Mouse (Mus musculus) forebrain, postnatal 0 days (tissue): ENCODE results near the gene Olfr596. TPM values are rescaled to one million over a fixed set of nuclear protein-coding genes. Genes with fewer than 3 reads are reported as not detected.
"Not testable (repeated sequence)": the region's sequence is repeated elsewhere in the genome, so short reads cannot be mapped to it uniquely, and the experiment has no call there.

Source experiments
- ATAC-seq: fragments of 200-750 bp; cut with Nextera tagmentation; 2 replicates; pipeline ENCODE4 v1.8.0; 2017; ENCODE audit warnings: mild to moderate bottlenecking, moderate library complexity
- DNase-seq: peaks from one replicate; pipeline ENCODE4 v3.0.0-alpha.2; 2015
- H3K27ac ChIP-seq: fragments of 300-500 bp; sonication (generic); 2 replicates; pipeline ENCODE4 v1.5.1; 2014; ENCODE audit warnings: low read depth, mild to moderate bottlenecking, antibody characterized with exemption, low read length, moderate library complexity, mixed read lengths
- H3K27me3 ChIP-seq: fragments of 300-500 bp; sonication (generic); 2 replicates; pipeline ENCODE4 v1.6.1; 2014; ENCODE audit warnings: mild to moderate bottlenecking, low read length, mixed read lengths; ENCODE audit not compliant: insufficient read depth
- H3K36me3 ChIP-seq: fragments of 300-500 bp; sonication (generic); 2 replicates; pipeline ENCODE4 v1.6.1; 2014; ENCODE audit warnings: mild to moderate bottlenecking, moderate library complexity; ENCODE audit not compliant: insufficient read depth
- H3K4me1 ChIP-seq: fragments of 300-500 bp; sonication (generic); 2 replicates; pipeline ENCODE4 v1.6.1; 2014; ENCODE audit warnings: antibody characterized with exemption; ENCODE audit not compliant: insufficient read depth
- H3K4me2 ChIP-seq: fragments of 300-500 bp; sonication (generic); 2 replicates; pipeline ENCODE4 v1.6.1; 2014; ENCODE audit warnings: low read depth, mild to moderate bottlenecking, moderate library complexity
- H3K4me3 ChIP-seq: fragments of 300-500 bp; sonication (generic); 2 replicates; pipeline ENCODE4 v1.5.1; 2014; ENCODE audit warnings: low read depth, low read length, mixed read lengths
- H3K9ac ChIP-seq: fragments of 300-500 bp; sonication (generic); 2 replicates; pipeline ENCODE4 v1.6.1; 2014; ENCODE audit warnings: mild to moderate bottlenecking
- H3K9me3 ChIP-seq: fragments of 300-500 bp; sonication (generic); 2 replicates; pipeline ENCODE4 v1.6.1; 2016; ENCODE audit warnings: low read length
- CTCF ChIP-seq: sonication (generic); IDR thresholded peaks from 2 replicates; pipeline ENCODE4 v1.5.1; 2016; ENCODE audit warnings: antibody characterized with exemption, control low read depth, low read depth
- WGBS: fragments of 180-500 bp; shearing (Covaris S2); extraction: QIAGEN DNeasy Blood & Tissue Kit; methylation state at CpG from one replicate; pipeline ENCODE4 v1.1.7; 2014; 5-methylcytosine and 5-hydroxymethylcytosine counted together
- microRNA-seq, 2 experiments: library from miRNA; unstranded; fragments of <30 nt; microRNA quantifications; one replicate each; pipeline ENCODE4; 2016
- polyA plus RNA-seq: library from polyadenylated mRNA; unstranded; fragments of >200 nt; fragmentation: Nextera tagmentation; extraction: Ambion mirVana; gene quantifications from 2 replicates; pipeline ENCODE4 v1.2.1, GENCODE M21; 2015
- total RNA-seq: library from RNA; depleted of rRNA; stranded (reverse); fragments of >200 nt; gene quantifications from 2 replicates; pipeline ENCODE4 v1.2.3, GENCODE M21; 2014; rRNA removed

The Olfr596 gene
- total RNA-seq (not detected in 2 replicates), polyA plus RNA-seq (not detected in 2 replicates)

- not testable (repeated sequence) for H3K4me3 ChIP-seq, DNase-seq, H3K9ac ChIP-seq, H3K27me3 ChIP-seq, ATAC-seq, H3K27ac ChIP-seq, H3K9me3 ChIP-seq, H3K36me3 ChIP-seq, H3K4me1 ChIP-seq, H3K4me2 ChIP-seq
- WGBS: 90% methylated on average over 2 of the region's 2 CpGs
These were observed at the start of gene Olfr596 for GRCm38 (mm10) chr7:103305348-103305747. TSS of gene Olfr596 (plus strand) at chr7:103305648.

- ATAC-seq: not testable (repeated sequence)
These were observed 10.6 kb downstream of the Olfr596 start, which contains the start of gene Olfr597 for GRCm38 (mm10) chr7:103316015-103316414. TSS of gene Olfr597 (plus strand) at chr7:103316315.

DNA sequence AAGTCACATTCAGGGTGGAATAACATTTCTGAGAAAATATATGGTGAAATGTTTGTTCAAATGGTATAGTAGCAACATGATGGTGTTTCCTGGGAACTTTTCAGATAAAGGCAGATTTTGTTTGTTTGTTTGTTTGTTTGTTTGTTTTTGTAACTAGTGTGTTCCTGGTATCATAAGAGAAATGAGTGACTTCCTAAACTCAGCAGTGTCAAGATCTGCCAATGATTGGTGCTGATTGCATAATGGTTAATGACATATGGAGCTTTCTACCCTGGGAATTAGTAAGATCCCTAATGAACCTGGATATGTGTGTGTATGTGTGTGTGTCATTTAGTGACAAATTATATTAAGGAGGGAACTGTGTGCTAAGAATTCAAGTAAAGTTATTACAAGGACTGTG, 17.8 kb downstream of the Olfr596 start, which contains the start of gene Olfr598:
Olfr598 (plus strand) TSS at position 301 of the 400 bp plus-strand sequence.
- TF ChIP-seq CTCF: no peak
- H3K4me2 ChIP-seq: no peak within 1 kb of the TSS
- ATAC-seq (no peak), DNase-seq (no peak)
- no peak within 1 kb of the TSS for H3K27ac ChIP-seq
- H3K36me3 ChIP-seq: no peaks in the 10 kb centered on the region
- H3K4me3 ChIP-seq: no peak within 1 kb of the TSS
- no peaks in the 10 kb centered on the region for H3K27me3 ChIP-seq
- H3K4me1 ChIP-seq: no peaks in the 10 kb centered on the region
- H3K9me3 ChIP-seq: no peaks in the 10 kb centered on the region
- H3K9ac ChIP-seq: no peak within 1 kb of the TSS

More at GRCm38 (mm10) chr7:103316015-103316414, 10.6 kb downstream of the Olfr596 start, which contains the start of gene Olfr597:
- DNase-seq, H3K9ac ChIP-seq, H3K36me3 ChIP-seq, H3K4me2 ChIP-seq, H3K4me3 ChIP-seq, H3K27me3 ChIP-seq, H3K27ac ChIP-seq, H3K9me3 ChIP-seq, H3K4me1 ChIP-seq: not testable (repeated sequence)
- WGBS: 83% methylated on average over 2 of the region's 2 CpGs

- no peak within 1 kb of the TSS for H3K4me2 ChIP-seq
- 97% methylated on average over 1 of the region's 1 CpGs for WGBS
- no peak within 1 kb of the TSS for H3K4me3 ChIP-seq
- H3K27ac ChIP-seq: no peak within 1 kb of the TSS
- H3K27me3 ChIP-seq: no peaks in the 10 kb centered on the region
- H3K9ac ChIP-seq: no peak within 1 kb of the TSS
- no peaks in the 10 kb centered on the region for H3K9me3 ChIP-seq
- no peak for TF ChIP-seq CTCF
- DNase-seq (no peak), ATAC-seq (no peak)
- no peaks in the 10 kb centered on the region for H3K4me1 ChIP-seq
- H3K36me3 ChIP-seq: no peaks in the 10 kb centered on the region
These were observed 30.2 kb downstream of the Olfr596 start, which contains the start of gene Olfr599 for GRCm38 (mm10) chr7:103335617-103336016. TSS of gene Olfr599 (plus strand) at chr7:103335917.

- no peak for ATAC-seq
- no peaks in the 10 kb centered on the region for H3K9me3 ChIP-seq
- no peak within 1 kb of the TSS for H3K27ac ChIP-seq
- no peak for DNase-seq
- H3K4me1 ChIP-seq: no peaks in the 10 kb centered on the region
- H3K9ac ChIP-seq: no peak within 1 kb of the TSS
- no peak within 1 kb of the TSS for H3K4me2 ChIP-seq
- no peak for TF ChIP-seq CTCF
- H3K4me3 ChIP-seq: no peak within 1 kb of the TSS
- H3K27me3 ChIP-seq: no peaks in the 10 kb centered on the region
- H3K36me3 ChIP-seq: no peaks in the 10 kb centered on the region
These were observed 44.1 kb downstream of the Olfr596 start, which contains the start of gene Olfr600 for GRCm38 (mm10) chr7:103349569-103349968. TSS of gene Olfr600 (minus strand) at chr7:103349669.

Small RNAs within 50 kb of the gene (microRNA-seq; reads per million reads assigned to microRNA genes)
- gene Gm23550 (0 reads per million in 2 experiments), gene Gm25171 (0 reads per million in 2 experiments)

Other genes starting within 250 kb of the Olfr596 start
- gene Olfr584, start 223.8 kb upstream of the Olfr596 start, total RNA-seq: not detected in 2 replicates
- not detected in 2 replicates for gene Olfr584, start 223.8 kb upstream of the Olfr596 start, polyA plus RNA-seq
- gene Olfr585, start 207.9 kb upstream of the Olfr596 start, total RNA-seq: not detected in 2 replicates
- gene Olfr585, start 207.9 kb upstream of the Olfr596 start, polyA plus RNA-seq: not detected in 2 replicates
- not detected in 2 replicates for gene Olfr586, start 180.0 kb upstream of the Olfr596 start, total RNA-seq
- not detected in 2 replicates for gene Olfr586, start 180.0 kb upstream of the Olfr596 start, polyA plus RNA-seq
- not detected in 2 replicates for gene Olfr588-ps1, start 164.8 kb upstream of the Olfr596 start, total RNA-seq
- gene Olfr588-ps1, start 164.8 kb upstream of the Olfr596 start, polyA plus RNA-seq: not detected in 2 replicates
- not detected in 2 replicates for gene Olfr589, start 149.3 kb upstream of the Olfr596 start, total RNA-seq
- gene Olfr589, start 149.3 kb upstream of the Olfr596 start, polyA plus RNA-seq: not detected in 2 replicates
- gene Olfr591, start 127.3 kb upstream of the Olfr596 start, total RNA-seq: not detected in 2 replicates
- gene Olfr591, start 127.3 kb upstream of the Olfr596 start, polyA plus RNA-seq: not detected in 2 replicates
- not detected in 2 replicates for gene Olfr592, start 120.8 kb upstream of the Olfr596 start, total RNA-seq
- not detected in 2 replicates for gene Olfr592, start 120.8 kb upstream of the Olfr596 start, polyA plus RNA-seq
- gene Olfr593, start 93.8 kb upstream of the Olfr596 start, total RNA-seq: not detected in 2 replicates
- gene Olfr593, start 93.8 kb upstream of the Olfr596 start, polyA plus RNA-seq: not detected in 2 replicates
- not detected in 2 replicates for gene Olfr594, start 88.7 kb upstream of the Olfr596 start, total RNA-seq
- gene Olfr594, start 88.7 kb upstream of the Olfr596 start, polyA plus RNA-seq: not detected in 2 replicates
- not detected in 2 replicates for gene Usp17ld, start 53.1 kb upstream of the Olfr596 start, total RNA-seq
- not detected in 2 replicates for gene Usp17ld, start 53.1 kb upstream of the Olfr596 start, polyA plus RNA-seq
- gene Olfr597, start 10.7 kb downstream of the Olfr596 start, total RNA-seq: 0.24 TPM in 1 of 2 replicates, not detected in the other
- not detected in 2 replicates for gene Olfr597, start 10.7 kb downstream of the Olfr596 start, polyA plus RNA-seq
- not detected in 2 replicates for gene Olfr598, start 17.9 kb downstream of the Olfr596 start, total RNA-seq
- gene Olfr598, start 17.9 kb downstream of the Olfr596 start, polyA plus RNA-seq: not detected in 2 replicates
- gene Olfr599, start 30.3 kb downstream of the Olfr596 start, total RNA-seq: not detected in 2 replicates
- gene Olfr599, start 30.3 kb downstream of the Olfr596 start, polyA plus RNA-seq: not detected in 2 replicates
- gene Olfr600, start 44.0 kb downstream of the Olfr596 start, total RNA-seq: not detected in 2 replicates
- not detected in 2 replicates for gene Olfr600, start 44.0 kb downstream of the Olfr596 start, polyA plus RNA-seq
- not detected in 2 replicates for gene Olfr601, start 57.0 kb downstream of the Olfr596 start, total RNA-seq
- gene Olfr601, start 57.0 kb downstream of the Olfr596 start, polyA plus RNA-seq: not detected in 2 replicates
- not detected in 2 replicates for gene Olfr603, start 80.5 kb downstream of the Olfr596 start, total RNA-seq
- not detected in 2 replicates for gene Olfr603, start 80.5 kb downstream of the Olfr596 start, polyA plus RNA-seq
- gene Usp17lc, start 109.4 kb downstream of the Olfr596 start, total RNA-seq: not detected in 2 replicates
- not detected in 2 replicates for gene Usp17lc, start 109.4 kb downstream of the Olfr596 start, polyA plus RNA-seq
- not detected in 2 replicates for gene Olfr605, start 139.8 kb downstream of the Olfr596 start, total RNA-seq
- gene Olfr605, start 139.8 kb downstream of the Olfr596 start, polyA plus RNA-seq: not detected in 2 replicates
- gene Olfr606, start 143.4 kb downstream of the Olfr596 start, total RNA-seq: not detected in 2 replicates
- not detected in 2 replicates for gene Olfr606, start 143.4 kb downstream of the Olfr596 start, polyA plus RNA-seq
- not detected in 2 replicates for gene Olfr607, start 158.5 kb downstream of the Olfr596 start, total RNA-seq
- gene Olfr607, start 158.5 kb downstream of the Olfr596 start, polyA plus RNA-seq: not detected in 2 replicates
- gene Olfr608, start 164.2 kb downstream of the Olfr596 start, total RNA-seq: not detected in 2 replicates
- not detected in 2 replicates for gene Olfr608, start 164.2 kb downstream of the Olfr596 start, polyA plus RNA-seq
- gene Olfr609, start 192.4 kb downstream of the Olfr596 start, total RNA-seq: not detected in 2 replicates
- not detected in 2 replicates for gene Olfr609, start 192.4 kb downstream of the Olfr596 start, polyA plus RNA-seq
- gene Olfr610, start 206.5 kb downstream of the Olfr596 start, total RNA-seq: not detected in 2 replicates
- gene Olfr610, start 206.5 kb downstream of the Olfr596 start, polyA plus RNA-seq: not detected in 2 replicates
- gene Olfr611, start 215.2 kb downstream of the Olfr596 start, total RNA-seq: not detected in 2 replicates
- gene Olfr611, start 215.2 kb downstream of the Olfr596 start, polyA plus RNA-seq: not detected in 2 replicates
- not detected in 2 replicates for gene Olfr612, start 237.1 kb downstream of the Olfr596 start, total RNA-seq
- gene Olfr612, start 237.1 kb downstream of the Olfr596 start, polyA plus RNA-seq: not detected in 2 replicates
- not detected in 2 replicates for gene Olfr613, start 242.4 kb downstream of the Olfr596 start, total RNA-seq
- not detected in 2 replicates for gene Olfr613, start 242.4 kb downstream of the Olfr596 start, polyA plus RNA-seq